Mouse (Mus musculus): ENCODE data around the gene Enc1. TPM values are rescaled to one million over a fixed set of nuclear protein-coding genes. Genes with fewer than 3 reads are reported as not detected.

Enc1 gene
- polyA plus RNA-seq, 1 experiment: 303 TPM

DNA sequence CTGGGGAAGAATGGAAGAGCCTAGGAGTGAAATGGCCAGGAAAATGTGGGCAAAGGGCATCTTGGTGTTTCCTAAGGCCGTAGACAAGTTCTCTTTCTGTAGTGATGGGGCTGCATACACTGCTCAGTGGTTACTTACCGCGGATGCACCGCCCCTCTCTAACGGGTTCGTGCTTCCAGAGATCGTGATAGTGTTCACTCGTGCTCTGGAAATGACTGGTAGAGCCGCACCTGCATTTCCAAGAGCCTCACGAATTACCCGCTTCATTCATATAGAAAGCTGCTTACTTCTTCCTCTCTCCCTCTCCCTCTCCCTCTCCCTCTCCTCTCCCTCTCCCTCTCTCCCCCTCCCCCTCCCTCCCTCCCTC lies 54.9 kb downstream of the Enc1 start:
- DNase-seq (ENCODE audit: low read depth): peak; percentile 23
- TF ChIP-seq CTCF (IDR thresholded peaks at IDR 0.05; ENCODE audit: borderline replicate concordance, extremely low read depth, insufficient read depth, insufficient read length): no peak
- no peak for TF ChIP-seq POLR2A (IDR thresholded peaks at IDR 0.05; ENCODE audit: borderline replicate concordance, extremely low read depth, insufficient read depth, insufficient read length, poor library complexity, severe bottlenecking)

DNA sequence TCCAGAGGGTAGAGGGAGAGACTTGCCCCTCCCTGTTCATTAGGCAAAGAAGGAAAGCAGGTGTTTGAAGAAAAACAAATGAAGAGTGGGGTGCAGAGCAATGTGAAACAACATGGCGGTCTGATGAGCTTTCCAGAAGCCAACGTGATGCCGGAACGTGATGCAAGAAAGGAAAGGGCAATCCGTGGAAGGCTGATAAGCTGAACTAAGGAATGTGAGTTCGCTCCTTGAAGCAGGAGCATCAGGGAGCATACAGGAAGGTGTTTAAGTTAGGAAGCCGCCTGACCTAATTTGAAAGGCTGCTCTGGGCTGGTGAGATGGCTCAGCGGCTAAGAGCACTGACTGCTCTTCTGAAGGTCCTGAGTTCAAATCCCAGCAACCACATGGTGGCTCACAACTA lies 55.4 kb downstream of the Enc1 start:
- TF ChIP-seq CTCF (IDR thresholded peaks at IDR 0.05; ENCODE audit: borderline replicate concordance, extremely low read depth, insufficient read depth, insufficient read length) (no peak), POLR2A (IDR thresholded peaks at IDR 0.05; ENCODE audit: borderline replicate concordance, extremely low read depth, insufficient read depth, insufficient read length, poor library complexity, severe bottlenecking) (no peak)
- DNase-seq (ENCODE audit: low read depth): no peak

DNA sequence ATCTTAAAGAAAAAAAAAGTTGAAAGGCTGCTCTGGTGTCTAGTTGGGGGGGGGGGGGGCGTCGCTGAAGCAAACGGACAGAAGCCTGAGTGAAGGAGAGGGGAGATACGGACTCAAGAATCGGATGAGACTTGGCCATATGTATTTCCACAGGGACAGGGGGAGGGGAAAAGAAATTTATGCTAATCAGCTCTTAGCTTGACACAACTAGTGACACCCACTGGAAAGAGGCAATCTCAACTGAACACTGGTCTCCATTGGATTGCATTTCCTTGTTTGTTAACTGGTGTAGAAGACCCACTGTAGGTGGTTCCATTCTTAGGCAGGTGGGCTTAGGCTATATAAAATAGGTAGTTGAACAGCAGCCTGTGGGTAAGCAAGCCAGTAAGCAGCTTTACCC lies 55.9 kb downstream of the Enc1 start:
- DNase-seq (ENCODE audit: low read depth): no peak
- TF ChIP-seq POLR2A (IDR thresholded peaks at IDR 0.05; ENCODE audit: borderline replicate concordance, extremely low read depth, insufficient read depth, insufficient read length, poor library complexity, severe bottlenecking): no peak
- no peak for TF ChIP-seq CTCF (IDR thresholded peaks at IDR 0.05; ENCODE audit: borderline replicate concordance, extremely low read depth, insufficient read depth, insufficient read length)

DNA sequence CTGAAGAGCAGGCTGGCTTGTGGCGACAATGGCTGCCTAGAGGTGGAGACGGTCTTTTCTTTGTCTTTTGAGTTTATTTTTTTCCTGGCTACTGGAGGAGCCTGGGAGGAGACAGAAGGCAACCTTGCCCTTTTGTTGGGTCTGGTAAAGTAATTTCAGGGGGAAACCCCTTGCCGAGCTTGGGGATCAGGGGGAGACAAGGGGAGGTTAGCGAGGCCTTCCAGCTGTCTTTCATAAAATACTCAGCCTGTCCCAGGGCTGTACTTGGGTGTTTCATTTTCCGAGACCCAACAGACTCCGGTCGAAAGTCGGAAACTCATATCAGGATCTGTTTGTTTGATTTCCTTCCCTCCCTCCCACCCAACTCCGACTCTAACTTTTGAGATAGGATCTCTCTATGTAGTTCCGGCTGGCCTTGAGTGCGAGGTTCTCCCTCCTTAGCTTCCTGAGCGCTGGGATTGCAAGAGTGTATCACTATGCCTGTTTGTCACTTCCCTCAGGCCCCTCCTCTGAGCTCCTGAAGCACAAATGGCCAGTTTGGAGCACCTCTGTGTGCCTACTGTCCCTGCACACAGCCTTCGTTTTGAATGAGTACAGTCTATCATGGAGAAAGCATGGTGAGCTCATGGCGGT lies 56.6 kb downstream of the Enc1 start:
- DNase-seq (ENCODE audit: low read depth): no peak
- TF ChIP-seq POLR2A (IDR thresholded peaks at IDR 0.05; ENCODE audit: borderline replicate concordance, extremely low read depth, insufficient read depth, insufficient read length, poor library complexity, severe bottlenecking): no peak
- TF ChIP-seq CTCF (IDR thresholded peaks at IDR 0.05; ENCODE audit: borderline replicate concordance, extremely low read depth, insufficient read depth, insufficient read length): no peak

DNA sequence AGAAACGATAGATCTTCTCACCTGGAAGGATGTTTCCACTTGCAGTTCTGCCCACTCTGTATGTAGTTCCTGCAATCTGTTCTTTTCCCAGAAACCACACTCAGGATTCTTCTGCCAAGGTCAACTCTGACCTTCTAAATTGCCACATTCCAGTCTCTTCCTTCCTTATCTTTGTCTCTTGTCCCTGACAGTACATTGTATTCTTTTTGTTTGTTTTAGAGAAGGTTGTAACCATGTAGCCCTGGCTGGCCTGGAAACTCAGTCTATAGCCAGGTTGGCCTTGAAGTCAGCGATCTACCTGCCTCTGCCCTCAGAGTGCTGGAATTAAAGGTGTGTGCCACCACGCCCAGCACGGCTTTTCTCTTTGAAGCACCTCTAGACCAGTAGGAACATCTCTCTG lies 58.0 kb downstream of the Enc1 start:
- DNase-seq (ENCODE audit: low read depth): no peak
- TF ChIP-seq POLR2A (IDR thresholded peaks at IDR 0.05; ENCODE audit: borderline replicate concordance, extremely low read depth, insufficient read depth, insufficient read length, poor library complexity, severe bottlenecking) (no peak), CTCF (IDR thresholded peaks at IDR 0.05; ENCODE audit: borderline replicate concordance, extremely low read depth, insufficient read depth, insufficient read length) (no peak)

DNA sequence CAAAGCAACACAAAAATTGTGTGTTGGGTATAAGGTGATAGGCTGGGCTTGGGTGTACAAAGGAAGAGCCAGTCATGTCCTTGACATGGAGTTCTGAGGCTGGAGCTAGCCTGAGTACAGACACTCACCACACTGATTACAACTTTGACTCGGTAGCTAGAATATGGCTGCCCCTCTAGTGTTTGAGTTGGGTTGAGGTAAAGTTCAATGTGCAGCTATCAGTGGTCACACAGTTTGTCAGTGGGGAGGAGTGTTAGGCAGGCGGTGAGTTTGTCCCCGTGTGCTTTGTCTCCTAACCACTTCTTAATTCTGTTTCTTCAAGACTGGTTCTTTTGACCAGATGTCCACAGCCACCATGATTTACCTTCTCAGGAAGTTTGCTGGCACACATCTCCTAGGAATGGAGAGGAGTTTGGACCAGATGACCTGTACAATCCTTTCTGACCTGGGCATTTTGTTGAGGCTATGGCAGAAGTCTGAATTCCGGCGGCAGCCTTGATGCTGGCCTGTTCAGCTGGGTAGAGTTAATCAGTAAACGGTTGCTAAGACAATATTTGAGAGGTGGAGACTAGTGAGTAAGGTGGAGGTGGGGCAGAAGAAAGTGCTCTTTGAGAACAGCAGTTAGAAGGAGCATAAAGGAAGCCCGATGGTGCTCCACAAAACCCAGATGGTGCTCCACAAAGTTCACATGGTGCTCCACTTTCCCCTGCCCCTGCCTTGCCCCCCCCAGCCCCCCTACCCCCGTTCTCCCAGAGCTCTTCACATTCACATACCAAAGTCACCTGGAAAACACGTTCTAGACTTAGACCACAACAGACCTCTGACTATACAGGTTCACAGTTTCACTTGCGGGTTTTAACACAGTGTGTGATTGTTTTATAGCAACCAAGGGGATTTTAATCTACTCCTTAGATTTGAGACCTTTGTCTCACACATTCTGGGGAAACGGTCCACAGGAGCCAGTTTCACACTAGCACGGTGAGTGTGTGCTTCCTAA lies 59.3 kb downstream of the Enc1 start:
- TF ChIP-seq POLR2A (IDR thresholded peaks at IDR 0.05; ENCODE audit: borderline replicate concordance, extremely low read depth, insufficient read depth, insufficient read length, poor library complexity, severe bottlenecking) (no peak), CTCF (IDR thresholded peaks at IDR 0.05; ENCODE audit: borderline replicate concordance, extremely low read depth, insufficient read depth, insufficient read length) (no peak)
- DNase-seq (ENCODE audit: low read depth): no peak

Other genes with a start within 250 kb of the Enc1 start
- not detected in 2 replicates for gene 1700029F12Rik, start 206.7 kb upstream of the Enc1 start, polyA plus RNA-seq (2012; rRNA removed)
- 10.6 and 17.0 TPM in 2 replicates for gene Fam169a, start 173.8 kb upstream of the Enc1 start, polyA plus RNA-seq (2012; rRNA removed)
- gene Gm6169, start 141.9 kb upstream of the Enc1 start, polyA plus RNA-seq (2012; rRNA removed): 0.21 and 0.94 TPM in 2 replicates
- gene Gfm2, start 103.2 kb upstream of the Enc1 start, polyA plus RNA-seq (2012; rRNA removed): 34.5 and 35.4 TPM in 2 replicates
- 59.7 and 76.7 TPM in 2 replicates for gene Nsa2, start 103.2 kb upstream of the Enc1 start, polyA plus RNA-seq (2012; rRNA removed)
- gene Hexb, start 42.7 kb upstream of the Enc1 start, polyA plus RNA-seq (2012; rRNA removed): 25.8 and 28.2 TPM in 2 replicates

All from brain, embryonic 14.5 days (tissue).